ENCODE assay signal across 8 mouse cellular contexts in genomic region chr10:71347509-71347949, GRCm38 (mm10). TPM values are rescaled to one million over a fixed set of nuclear protein-coding genes. Genes with fewer than 3 reads are reported as not detected.
A peak's percentile ranks its signal among the peaks of the same experiment; 100 is the strongest.
DNase-seq lines count a peak whose midpoint lies in the region; ATAC-seq and TF ChIP-seq lines count a peak whose summit lies in the region.

Gene Ipmk, plus strand, starts transcription at chr10:71347763.

- DNase-seq in A20 (ENCODE audit: low read depth, low spot score) (peak; percentile 99), liver (peak; percentile 99)
- peak; percentile 98 for DNase-seq in heart, embryonic 10.5 days (ENCODE audit: low spot score)
- peak; percentile 99 for DNase-seq in spleen, postnatal 4 days (ENCODE audit: low spot score in 2 of 2)

- H3K4me3 ChIP-seq in bone marrow macrophage, adult 2 months (ENCODE audit: insufficient read depth, low read length) = peak within 1 kb of the TSS; percentile 96
- peak within 1 kb of the TSS; percentile 81 for H3K4me3 ChIP-seq in embryonic fibroblast, embryonic 13.5 days (ENCODE audit: insufficient read depth, low read length)
- H3K4me3 ChIP-seq in heart, embryonic 10.5 days = peak within 1 kb of the TSS; percentile 95
- H3K4me3 ChIP-seq in kidney, embryonic 15.5 days (replicated peaks) = peak within 1 kb of the TSS; percentile 93

- H3K4me2 ChIP-seq in kidney, embryonic 15.5 days = peak within 1 kb of the TSS; percentile 88

- TF ChIP-seq CTCF in bone marrow macrophage, adult 2 months (IDR thresholded peaks at IDR 0.05; ENCODE audit: low read depth, low read length) = no peak
- no peak for TF ChIP-seq CTCF in embryonic fibroblast, embryonic 13.5 days (IDR thresholded peaks at IDR 0.05; ENCODE audit: borderline replicate concordance, insufficient read depth, low read length)

- under 1% methylated on average over 48 of the region's 49 CpGs for WGBS in heart, embryonic 10.5 days
- WGBS in kidney, embryonic 15.5 days = under 1% methylated on average over 49 of the region's 49 CpGs

- peaks cover 29% of the 10 kb centered on the region for H3K4me1 ChIP-seq in bone marrow macrophage, adult 2 months (ENCODE audit: control insufficient read depth, insufficient read depth, low read length)
- 0 out of 2 replicates have a peak, but pooled peaks cover 2% of the 10 kb centered on the region for H3K4me1 ChIP-seq in embryonic fibroblast, embryonic 13.5 days (ENCODE audit: control insufficient read depth, insufficient read depth, low read length)
- peaks cover 29% of the 10 kb centered on the region for H3K4me1 ChIP-seq in heart, embryonic 10.5 days
- peaks cover 47% of the 10 kb centered on the region for H3K4me1 ChIP-seq in kidney, embryonic 15.5 days

- peak; percentile 78 for TF ChIP-seq POLR2A in bone marrow macrophage, adult 2 months (IDR thresholded peaks at IDR 0.05; ENCODE audit: borderline replicate concordance, low read depth, low read length)
- peak; percentile 81 for TF ChIP-seq POLR2A in embryonic fibroblast, embryonic 13.5 days (IDR thresholded peaks at IDR 0.05; ENCODE audit: low read depth, low read length)

- peak; percentile 93 for ATAC-seq in kidney, embryonic 15.5 days (replicated peaks; ENCODE audit: low FRiP score)
- peak; percentile 82 for ATAC-seq in monocyte, adult 5-6 weeks (replicated peaks; ENCODE audit: insufficient number of reproducible peaks, low FRiP score, low TSS enrichment, poor library complexity, severe bottlenecking)

- H3K36me3 ChIP-seq in heart, embryonic 10.5 days = 0 out of 2 replicates have a peak, but pooled peaks cover 4% of the 10 kb centered on the region
- H3K36me3 ChIP-seq in kidney, embryonic 15.5 days = peaks cover 7% of the 10 kb centered on the region; the same call in 1 of the 2 replicates

- peak within 1 kb of the TSS; percentile 73 for H3K27ac ChIP-seq in bone marrow macrophage, adult 2 months (ENCODE audit: insufficient read depth, low read depth, low read length)
- peak within 1 kb of the TSS; percentile 41 for H3K27ac ChIP-seq in embryonic fibroblast, embryonic 13.5 days (ENCODE audit: insufficient read depth, low read length)
- peak within 1 kb of the TSS; percentile 92 for H3K27ac ChIP-seq in heart, embryonic 10.5 days
- H3K27ac ChIP-seq in kidney, embryonic 15.5 days = peak within 1 kb of the TSS; percentile 91

- peak within 1 kb of the TSS; percentile 91 for H3K9ac ChIP-seq in kidney, embryonic 15.5 days

- H3K27me3 ChIP-seq in heart, embryonic 10.5 days (ENCODE audit: insufficient read depth, poor library complexity, severe bottlenecking) = no peaks in the 10 kb centered on the region
- H3K27me3 ChIP-seq in kidney, embryonic 15.5 days = no peaks in the 10 kb centered on the region

- H3K9me3 ChIP-seq in heart, embryonic 10.5 days = no peaks in the 10 kb centered on the region
- no peaks in the 10 kb centered on the region for H3K9me3 ChIP-seq in kidney, embryonic 15.5 days (replicated peaks)

RNA-seq across cellular contexts. Expression of gene Ipmk, which starts in this region (rescaled TPM):
- 18.3 and 19.0 TPM in 2 replicates for polyA plus RNA-seq in bone marrow macrophage, adult 2 months (2012; ENCODE audit: insufficient read depth, insufficient read length, missing spikeins)
- 11.8 and 13.7 TPM in 2 replicates for polyA plus RNA-seq in embryonic fibroblast, embryonic 13.5 days (2011; ENCODE audit: insufficient read length, low read depth, missing spikeins)
- polyA plus RNA-seq in heart, embryonic 10.5 days (2016; fragmentation: Nextera tagmentation; extraction: Ambion mirVana) = 10.6 and 11.7 TPM in 2 replicates
- polyA plus RNA-seq in kidney, embryonic 15.5 days (2015; fragmentation: Nextera tagmentation; extraction: Ambion mirVana) = 14.3 and 18.6 TPM in 2 replicates
- total RNA-seq in monocyte, adult 5-6 weeks (2017) = 30.9 to 36.9 TPM (median 31.1 TPM) in 3 replicates

Comparison
In these comparisons a context has a peak if more than half of its experiments do, and no peak if none do; other contexts are left out.
1. Peak in every context shown above with its lines: DNase-seq, ATAC-seq, H3K4me3 ChIP-seq and H3K27ac ChIP-seq.
2. H3K27ac ChIP-seq: peak in every context shown above with its lines; median percentile 92 in heart, embryonic 10.5 days; 91 in kidney, embryonic 15.5 days; 73 in bone marrow macrophage, adult 2 months; 41 in embryonic fibroblast, embryonic 13.5 days.